Mouse (Mus musculus): ENCODE data around the gene Lrrc41. TPM values are rescaled to one million over a fixed set of nuclear protein-coding genes. Genes with fewer than 3 reads are reported as not detected.

Lrrc41 gene
- total and polyA plus RNA-seq, 3 experiments: 44.9 to 109 (median 55.8) TPM

GRCm38 (mm10) chr4:116123602-116124519, 48.8 kb downstream of the Lrrc41 start, which contains the start of the genes Rad54l and Pomgnt1:
Gene Rad54l, minus strand, starts transcription at chr4:116123690.
Gene Pomgnt1, plus strand, starts transcription at chr4:116123840.
- no peaks in the 10 kb centered on the region for H3K27me3 ChIP-seq (ENCODE audit: insufficient read depth, low read length)
- peaks cover 58% of the 10 kb centered on the region for H3K4me1 ChIP-seq (ENCODE audit: insufficient read depth, low read depth, low read length)
- peak; percentile 78 for ATAC-seq (ENCODE audit: extremely low read depth, insufficient number of reproducible peaks, low FRiP score, poor library complexity, severe bottlenecking)
- no peak for TF ChIP-seq CTCF (IDR thresholded peaks at IDR 0.05; ENCODE audit: low read depth, low read length)
- no peak for TF ChIP-seq GATA1 (IDR thresholded peaks at IDR 0.05; ENCODE audit: borderline replicate concordance, low read length)
- TF ChIP-seq POLR2AphosphoS5 (IDR thresholded peaks at IDR 0.05; ENCODE audit: insufficient replicate concordance, low read depth, low read length): no peak
- no peak for TF ChIP-seq TAL1 (conservative IDR thresholded peaks at IDR 0.05; ENCODE audit: low read depth, low read length)
- no peak for TF ChIP-seq GATA2 (IDR thresholded peaks at IDR 0.05; ENCODE audit: borderline replicate concordance, low read depth, low read length)
- H3K4me3 ChIP-seq (ENCODE audit: low read depth, low read length): peak within 1 kb of the TSS; percentile 74
- DNase-seq (ENCODE audit: low spot score): peak; percentile 82
- no peaks in the 10 kb centered on the region for H3K9me3 ChIP-seq (replicated peaks)
- peaks cover 41% of the 10 kb centered on the region for H3K36me3 ChIP-seq (replicated peaks)

GRCm38 (mm10) chr4:116125803-116126386, 50.8 kb downstream of the Lrrc41 start:
- ATAC-seq (ENCODE audit: extremely low read depth, insufficient number of reproducible peaks, low FRiP score, poor library complexity, severe bottlenecking): peak; percentile 87
- DNase-seq (ENCODE audit: low spot score): no peak
- Histone ChIP-seq H3K27me3 (ENCODE audit: insufficient read depth, low read length) (no peaks in the 10 kb centered on the region), H3K9me3 (replicated peaks) (no peaks in the 10 kb centered on the region), H3K4me3 (ENCODE audit: low read depth, low read length) (peak overlapping the region; percentile 41; the same call in 1 of the 2 replicates), H3K4me1 (ENCODE audit: insufficient read depth, low read depth, low read length) (peaks cover 64% of the 10 kb centered on the region), H3K36me3 (replicated peaks) (peaks cover 35% of the 10 kb centered on the region)
- TF ChIP-seq CTCF (IDR thresholded peaks at IDR 0.05; ENCODE audit: low read depth, low read length) (no peak), TAL1 (conservative IDR thresholded peaks at IDR 0.05; ENCODE audit: low read depth, low read length) (peak; percentile 81)

- DNase-seq (ENCODE audit: low spot score): no peak
- no peaks in the 10 kb centered on the region for H3K9me3 ChIP-seq (replicated peaks)
- no peak overlapping the region for H3K4me3 ChIP-seq (ENCODE audit: low read depth, low read length)
- TF ChIP-seq POLR2AphosphoS5 (IDR thresholded peaks at IDR 0.05; ENCODE audit: insufficient replicate concordance, low read depth, low read length) (no peak), TAL1 (conservative IDR thresholded peaks at IDR 0.05; ENCODE audit: low read depth, low read length) (no peak), CTCF (IDR thresholded peaks at IDR 0.05; ENCODE audit: low read depth, low read length) (no peak), GATA1 (IDR thresholded peaks at IDR 0.05; ENCODE audit: borderline replicate concordance, low read length) (no peak), GATA2 (IDR thresholded peaks at IDR 0.05; ENCODE audit: borderline replicate concordance, low read depth, low read length) (no peak)
- peaks cover 43% of the 10 kb centered on the region for H3K36me3 ChIP-seq (replicated peaks)
- peaks cover 58% of the 10 kb centered on the region for H3K4me1 ChIP-seq (ENCODE audit: insufficient read depth, low read depth, low read length)
- no peak for ATAC-seq (ENCODE audit: extremely low read depth, insufficient number of reproducible peaks, low FRiP score, poor library complexity, severe bottlenecking)
- H3K27me3 ChIP-seq (ENCODE audit: insufficient read depth, low read length): no peaks in the 10 kb centered on the region
Observed at GRCm38 (mm10) chr4:116127956-116128355, 52.9 kb downstream of the Lrrc41 start.

GRCm38 (mm10) chr4:116133126-116133525, 58.1 kb downstream of the Lrrc41 start:
- TF ChIP-seq CTCF (IDR thresholded peaks at IDR 0.05; ENCODE audit: low read depth, low read length): no peak
- no peak for TF ChIP-seq POLR2AphosphoS5 (IDR thresholded peaks at IDR 0.05; ENCODE audit: insufficient replicate concordance, low read depth, low read length)
- no peak for TF ChIP-seq GATA1 (IDR thresholded peaks at IDR 0.05; ENCODE audit: borderline replicate concordance, low read length)
- no peak for TF ChIP-seq GATA2 (IDR thresholded peaks at IDR 0.05; ENCODE audit: borderline replicate concordance, low read depth, low read length)
- TF ChIP-seq TAL1 (conservative IDR thresholded peaks at IDR 0.05; ENCODE audit: low read depth, low read length): no peak
- Histone ChIP-seq H3K36me3 (replicated peaks) (peaks cover 79% of the 10 kb centered on the region), H3K4me3 (ENCODE audit: low read depth, low read length) (no peak overlapping the region; the same call in 1 of the 2 replicates), H3K27me3 (ENCODE audit: insufficient read depth, low read length) (no peaks in the 10 kb centered on the region; the same call in 1 of the 2 replicates), H3K9me3 (replicated peaks) (no peaks in the 10 kb centered on the region), H3K4me1 (ENCODE audit: insufficient read depth, low read depth, low read length) (peaks cover 60% of the 10 kb centered on the region)
- DNase-seq (ENCODE audit: low spot score) (peak; percentile 49), ATAC-seq (ENCODE audit: extremely low read depth, insufficient number of reproducible peaks, low FRiP score, poor library complexity, severe bottlenecking) (peak; percentile 82)

GRCm38 (mm10) chr4:116134990-116135389, 59.9 kb downstream of the Lrrc41 start:
- Histone ChIP-seq H3K27me3 (ENCODE audit: insufficient read depth, low read length) (no peaks in the 10 kb centered on the region; the same call in 1 of the 2 replicates), H3K4me3 (ENCODE audit: low read depth, low read length) (no peak overlapping the region), H3K9me3 (replicated peaks) (no peaks in the 10 kb centered on the region), H3K4me1 (ENCODE audit: insufficient read depth, low read depth, low read length) (peaks cover 47% of the 10 kb centered on the region), H3K36me3 (replicated peaks) (peaks cover 79% of the 10 kb centered on the region)
- TF ChIP-seq CTCF (IDR thresholded peaks at IDR 0.05; ENCODE audit: low read depth, low read length): peak; percentile 75
- no peak for TF ChIP-seq GATA2 (IDR thresholded peaks at IDR 0.05; ENCODE audit: borderline replicate concordance, low read depth, low read length)
- DNase-seq (ENCODE audit: low spot score): no peak
- no peak for ATAC-seq (ENCODE audit: extremely low read depth, insufficient number of reproducible peaks, low FRiP score, poor library complexity, severe bottlenecking)

GRCm38 (mm10) chr4:116137421-116137996, 62.4 kb downstream of the Lrrc41 start:
- H3K36me3 ChIP-seq (replicated peaks): peaks cover 55% of the 10 kb centered on the region
- H3K27me3 ChIP-seq (ENCODE audit: insufficient read depth, low read length): peaks cover 16% of the 10 kb centered on the region
- no peaks in the 10 kb centered on the region for H3K9me3 ChIP-seq (replicated peaks)
- no peak for ATAC-seq (ENCODE audit: extremely low read depth, insufficient number of reproducible peaks, low FRiP score, poor library complexity, severe bottlenecking)
- no peak for TF ChIP-seq CTCF (IDR thresholded peaks at IDR 0.05; ENCODE audit: low read depth, low read length)
- no peak for TF ChIP-seq GATA2 (IDR thresholded peaks at IDR 0.05; ENCODE audit: borderline replicate concordance, low read depth, low read length)
- H3K4me1 ChIP-seq (ENCODE audit: insufficient read depth, low read depth, low read length): peaks cover 38% of the 10 kb centered on the region
- H3K4me3 ChIP-seq (ENCODE audit: low read depth, low read length): no peak overlapping the region
- DNase-seq (ENCODE audit: low spot score): no peak
